Mouse (Mus musculus): ENCODE data around the gene Jmjd1c. TPM values are rescaled to one million over a fixed set of nuclear protein-coding genes. Genes with fewer than 3 reads are reported as not detected.
"Not testable (repeated sequence)": the region's sequence is repeated elsewhere in the genome, so short reads cannot be mapped to it uniquely, and the experiment has no call there.

The Jmjd1c gene
- polyA plus RNA-seq, 1 experiment: 6.2 TPM

DNA sequence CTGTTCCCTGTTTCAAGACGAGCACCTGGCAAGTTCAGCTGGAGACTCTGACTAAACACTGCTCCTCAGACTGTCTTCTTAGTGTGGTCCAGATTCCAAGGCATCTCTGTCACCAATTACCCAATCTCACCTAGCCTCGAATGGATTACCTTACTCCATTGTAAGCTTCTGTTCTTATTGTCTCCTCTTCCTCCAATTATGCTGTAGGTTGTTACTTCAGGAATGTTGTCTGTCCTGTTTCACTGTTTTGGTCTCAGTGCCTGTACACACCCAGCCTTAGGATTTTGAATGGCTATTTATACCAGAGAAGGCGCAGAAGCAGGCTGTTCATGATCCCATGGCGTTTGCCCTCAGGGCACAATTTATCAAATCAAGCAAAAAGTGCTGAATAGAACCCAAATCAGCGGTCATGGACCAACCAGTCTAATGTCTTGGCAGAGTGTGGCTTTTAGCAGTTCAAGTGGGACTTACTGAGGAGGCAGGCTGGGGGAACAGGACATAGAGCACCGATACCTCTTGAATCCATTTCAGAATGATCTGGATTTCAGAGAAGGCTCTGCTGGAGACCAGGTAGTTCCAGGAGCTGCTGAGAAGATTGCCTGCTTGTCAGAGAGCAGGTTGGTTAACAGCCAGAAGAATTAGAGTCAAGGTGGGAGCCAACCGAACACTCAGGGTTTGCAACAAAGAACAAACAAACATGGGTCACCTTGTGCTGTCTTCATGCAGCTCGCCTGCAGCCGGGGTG is 11.3 kb downstream of the Jmjd1c start:
- H3K79me2 ChIP-seq (ENCODE audit: control insufficient read depth, insufficient read depth): peaks cover 100% of the 10 kb centered on the region
- H3ac ChIP-seq (ENCODE audit: control insufficient read depth, insufficient read length, low read depth): no peak overlapping the region
- no peak for TF ChIP-seq MAX (IDR thresholded peaks at IDR 0.05)
- TF ChIP-seq CTCF (IDR thresholded peaks at IDR 0.05; ENCODE audit: control insufficient read depth, insufficient read depth, insufficient read length): no peak
- TF ChIP-seq USF1 (IDR thresholded peaks at IDR 0.05; ENCODE audit: low read depth): no peak
- TF ChIP-seq MYOG (IDR thresholded peaks at IDR 0.05; ENCODE audit: control insufficient read depth, extremely low read depth, insufficient read length): no peak
- TF ChIP-seq CEBPB (IDR thresholded peaks at IDR 0.05; ENCODE audit: low read depth): no peak
- TF ChIP-seq FOSL1 (IDR thresholded peaks at IDR 0.05; ENCODE audit: insufficient read depth, low read length, poor library complexity, severe bottlenecking): no peak
- no peak for TF ChIP-seq MYOD1 (IDR thresholded peaks at IDR 0.05; ENCODE audit: control insufficient read depth, insufficient read length, low read depth)
- peaks cover 92% of the 10 kb centered on the region for H3K79me3 ChIP-seq (ENCODE audit: low read depth)
- H3K4me3 ChIP-seq (ENCODE audit: insufficient read depth, poor library complexity, severe bottlenecking): no peak overlapping the region
- no peaks in the 10 kb centered on the region for H3K27me3 ChIP-seq (ENCODE audit: control insufficient read depth, insufficient read depth, insufficient read length)
- peaks cover 22% of the 10 kb centered on the region for H3K36me3 ChIP-seq (ENCODE audit: control insufficient read depth, insufficient read depth)

DNA sequence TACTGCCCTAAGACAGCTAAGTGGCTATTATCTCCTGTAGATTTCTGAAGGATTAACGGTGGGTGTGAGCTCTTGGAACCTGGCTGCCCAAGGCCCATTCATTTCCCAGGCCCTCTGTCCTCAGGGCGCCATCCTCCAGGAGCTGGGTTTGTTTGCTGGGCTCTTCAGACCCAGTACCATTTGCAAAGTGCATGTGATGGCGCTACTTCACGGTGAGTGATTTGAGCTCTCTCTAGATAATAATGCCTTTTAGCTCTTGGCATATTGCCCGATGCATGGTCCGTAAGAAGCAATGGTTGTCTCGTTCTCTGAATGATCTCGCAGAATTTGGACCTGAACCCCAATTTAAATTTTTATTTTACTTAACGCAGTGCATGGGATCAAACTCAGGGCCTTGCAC is 12.2 kb downstream of the Jmjd1c start:
- H3K79me3 ChIP-seq (ENCODE audit: low read depth): peaks cover 90% of the 10 kb centered on the region
- H3K36me3 ChIP-seq (ENCODE audit: control insufficient read depth, insufficient read depth): peaks cover 22% of the 10 kb centered on the region
- no peak overlapping the region for H3K4me3 ChIP-seq (ENCODE audit: insufficient read depth, poor library complexity, severe bottlenecking)
- H3K27me3 ChIP-seq (ENCODE audit: control insufficient read depth, insufficient read depth, insufficient read length): no peaks in the 10 kb centered on the region
- H3ac ChIP-seq (ENCODE audit: control insufficient read depth, insufficient read length, low read depth): no peak overlapping the region
- TF ChIP-seq MYOG (IDR thresholded peaks at IDR 0.05; ENCODE audit: control insufficient read depth, extremely low read depth, insufficient read length): no peak
- H3K79me2 ChIP-seq (ENCODE audit: control insufficient read depth, insufficient read depth): peaks cover 100% of the 10 kb centered on the region

DNA sequence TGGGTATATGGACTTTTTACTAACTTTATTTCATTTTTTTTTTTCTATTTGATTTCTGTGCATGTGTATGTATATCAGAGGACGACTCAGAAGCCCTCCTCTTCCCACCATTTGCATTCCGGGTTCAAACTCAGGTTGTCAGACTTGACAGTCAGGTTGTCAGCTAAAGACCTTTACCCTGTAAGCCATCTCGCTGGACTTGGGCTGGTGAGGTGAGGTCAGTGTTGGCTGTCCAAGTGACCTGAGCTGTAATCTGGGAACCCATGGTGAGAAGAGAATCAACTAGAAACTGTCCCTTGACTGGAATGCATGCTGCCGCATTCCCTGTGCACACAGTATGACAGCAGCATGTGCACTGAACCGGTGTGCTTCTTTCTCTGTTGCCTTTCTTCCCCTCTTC is 13.7 kb downstream of the Jmjd1c start:
- H3K79me2 ChIP-seq (ENCODE audit: control insufficient read depth, insufficient read depth): peaks cover 100% of the 10 kb centered on the region
- no peak overlapping the region for H3ac ChIP-seq (ENCODE audit: control insufficient read depth, insufficient read length, low read depth)
- H3K4me3 ChIP-seq (ENCODE audit: insufficient read depth, poor library complexity, severe bottlenecking): no peak overlapping the region
- peaks cover 22% of the 10 kb centered on the region for H3K36me3 ChIP-seq (ENCODE audit: control insufficient read depth, insufficient read depth)
- H3K27me3 ChIP-seq (ENCODE audit: control insufficient read depth, insufficient read depth, insufficient read length): no peaks in the 10 kb centered on the region
- peaks cover 86% of the 10 kb centered on the region for H3K79me3 ChIP-seq (ENCODE audit: low read depth)
- TF ChIP-seq MYOG (IDR thresholded peaks at IDR 0.05; ENCODE audit: control insufficient read depth, extremely low read depth, insufficient read length) (no peak), CEBPB (IDR thresholded peaks at IDR 0.05; ENCODE audit: low read depth) (no peak)

DNA sequence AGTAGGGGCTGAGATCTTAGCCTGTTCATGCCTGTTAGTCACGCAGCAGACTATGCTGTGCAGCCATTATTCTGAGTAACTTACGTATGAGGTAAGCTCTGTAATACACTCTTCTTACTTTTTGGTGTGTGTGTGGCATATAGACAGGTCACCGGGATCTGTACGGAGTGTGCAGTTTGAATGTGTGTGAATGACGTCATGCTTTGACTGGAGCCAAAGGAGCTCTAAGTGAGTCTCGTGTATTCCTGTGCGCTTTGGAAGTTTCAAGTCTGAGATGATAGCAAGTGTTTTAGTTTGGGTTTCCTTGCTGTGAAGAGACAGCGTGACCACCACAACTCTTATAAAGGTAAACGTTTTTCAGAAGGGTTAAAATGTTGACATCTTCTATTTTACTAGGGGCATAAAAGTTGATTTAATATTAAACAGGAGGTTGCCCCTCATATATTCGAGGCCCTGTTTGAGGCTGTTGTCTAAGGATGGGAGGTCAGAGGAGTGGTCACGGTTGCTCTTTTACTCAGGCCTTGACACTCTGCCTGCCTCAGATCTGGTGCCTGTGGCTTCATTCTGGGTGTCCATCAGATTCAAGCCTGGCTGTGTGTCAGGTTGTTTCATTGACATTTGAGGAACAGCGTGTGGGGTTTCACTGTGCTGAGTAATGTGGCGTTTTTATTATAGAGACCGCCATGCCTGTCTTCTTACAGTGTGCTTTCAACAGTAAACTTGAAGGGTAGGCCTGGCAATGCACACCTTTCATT is 15.3 kb downstream of the Jmjd1c start:
- peaks cover 100% of the 10 kb centered on the region for H3K79me2 ChIP-seq (ENCODE audit: control insufficient read depth, insufficient read depth)
- no peaks in the 10 kb centered on the region for H3K27me3 ChIP-seq (ENCODE audit: control insufficient read depth, insufficient read depth, insufficient read length)
- peaks cover 22% of the 10 kb centered on the region for H3K36me3 ChIP-seq (ENCODE audit: control insufficient read depth, insufficient read depth)
- no peak for TF ChIP-seq MAX (IDR thresholded peaks at IDR 0.05)
- no peak for TF ChIP-seq USF1 (IDR thresholded peaks at IDR 0.05; ENCODE audit: low read depth)
- no peak for TF ChIP-seq CTCF (IDR thresholded peaks at IDR 0.05; ENCODE audit: control insufficient read depth, insufficient read depth, insufficient read length)
- TF ChIP-seq MYOD1 (IDR thresholded peaks at IDR 0.05; ENCODE audit: control insufficient read depth, insufficient read length, low read depth): no peak
- no peak for TF ChIP-seq FOSL1 (IDR thresholded peaks at IDR 0.05; ENCODE audit: insufficient read depth, low read length, poor library complexity, severe bottlenecking)
- no peak for TF ChIP-seq CEBPB (IDR thresholded peaks at IDR 0.05; ENCODE audit: low read depth)
- TF ChIP-seq MYOG (IDR thresholded peaks at IDR 0.05; ENCODE audit: control insufficient read depth, extremely low read depth, insufficient read length): no peak
- peaks cover 82% of the 10 kb centered on the region for H3K79me3 ChIP-seq (ENCODE audit: low read depth)
- no peak overlapping the region for H3K4me3 ChIP-seq (ENCODE audit: insufficient read depth, poor library complexity, severe bottlenecking)
- H3ac ChIP-seq (ENCODE audit: control insufficient read depth, insufficient read length, low read depth): no peak overlapping the region

DNA sequence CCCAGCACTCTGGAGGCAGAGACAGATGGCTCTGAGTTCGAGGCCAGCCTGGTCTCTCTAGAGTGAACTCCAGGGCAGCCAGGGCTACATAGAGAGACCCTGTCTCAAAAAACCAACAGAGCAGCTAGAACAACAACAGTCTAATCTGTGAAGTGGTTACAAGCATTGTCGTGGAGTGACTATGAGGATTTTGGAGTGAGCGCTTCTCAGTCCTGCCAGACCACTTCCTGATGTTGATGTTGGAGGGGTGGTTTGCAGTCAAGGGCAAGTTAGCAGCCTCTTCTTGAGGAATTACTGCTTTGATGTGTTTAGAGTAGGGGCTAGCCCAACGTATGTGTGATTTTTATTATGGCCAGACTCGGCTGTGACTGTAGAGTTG is 15.9 kb downstream of the Jmjd1c start:
- H3K4me3 ChIP-seq (ENCODE audit: insufficient read depth, poor library complexity, severe bottlenecking): no peak overlapping the region
- H3K27me3 ChIP-seq (ENCODE audit: control insufficient read depth, insufficient read depth, insufficient read length): no peaks in the 10 kb centered on the region
- no peak overlapping the region for H3ac ChIP-seq (ENCODE audit: control insufficient read depth, insufficient read length, low read depth)
- no peak for TF ChIP-seq MAX (IDR thresholded peaks at IDR 0.05)
- TF ChIP-seq MYOD1 (IDR thresholded peaks at IDR 0.05; ENCODE audit: control insufficient read depth, insufficient read length, low read depth): no peak
- TF ChIP-seq MYOG (IDR thresholded peaks at IDR 0.05; ENCODE audit: control insufficient read depth, extremely low read depth, insufficient read length): no peak
- no peak for TF ChIP-seq FOSL1 (IDR thresholded peaks at IDR 0.05; ENCODE audit: insufficient read depth, low read length, poor library complexity, severe bottlenecking)
- TF ChIP-seq CEBPB (IDR thresholded peaks at IDR 0.05; ENCODE audit: low read depth): no peak
- TF ChIP-seq USF1 (IDR thresholded peaks at IDR 0.05; ENCODE audit: low read depth): no peak
- TF ChIP-seq CTCF (IDR thresholded peaks at IDR 0.05; ENCODE audit: control insufficient read depth, insufficient read depth, insufficient read length): no peak
- peaks cover 82% of the 10 kb centered on the region for H3K79me3 ChIP-seq (ENCODE audit: low read depth)
- peaks cover 100% of the 10 kb centered on the region for H3K79me2 ChIP-seq (ENCODE audit: control insufficient read depth, insufficient read depth)
- H3K36me3 ChIP-seq (ENCODE audit: control insufficient read depth, insufficient read depth): peaks cover 22% of the 10 kb centered on the region

DNA sequence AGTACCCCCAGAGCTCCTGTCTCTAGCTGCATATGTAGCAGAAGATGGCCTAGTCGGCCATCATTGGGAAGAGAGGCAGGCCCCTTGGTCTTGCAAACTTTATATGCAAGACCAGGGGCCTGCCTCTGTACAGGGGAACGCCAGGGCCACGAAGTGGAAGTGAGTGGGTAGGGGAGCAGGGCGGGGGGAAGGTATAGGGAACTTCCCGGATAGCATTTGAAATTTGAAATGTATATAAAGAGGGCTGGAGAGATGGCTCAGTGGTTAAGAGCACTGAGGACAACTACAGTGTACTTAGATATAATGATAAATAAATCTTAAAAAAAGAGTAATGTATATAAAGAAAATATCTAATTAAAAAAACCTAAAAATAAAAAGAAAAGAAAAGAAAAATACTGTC is 17.0 kb downstream of the Jmjd1c start:
- H3K27me3 ChIP-seq (ENCODE audit: control insufficient read depth, insufficient read depth, insufficient read length); H3ac ChIP-seq (ENCODE audit: control insufficient read depth, insufficient read length, low read depth); H3K4me3 ChIP-seq (ENCODE audit: insufficient read depth, poor library complexity, severe bottlenecking): not testable (repeated sequence)
- H3K79me3 ChIP-seq (ENCODE audit: low read depth): peaks cover 84% of the 10 kb centered on the region
- peaks cover 100% of the 10 kb centered on the region for H3K79me2 ChIP-seq (ENCODE audit: control insufficient read depth, insufficient read depth)
- peaks cover 17% of the 10 kb centered on the region for H3K36me3 ChIP-seq (ENCODE audit: control insufficient read depth, insufficient read depth)
